Mouse (Mus musculus): ENCODE data around the gene Ntsr2. TPM values are rescaled to one million over a fixed set of nuclear protein-coding genes. Genes with fewer than 3 reads are reported as not detected.

Gene Ntsr2
- polyA plus RNA-seq, 1 experiment from 2014 or later, result not detected

DNA sequence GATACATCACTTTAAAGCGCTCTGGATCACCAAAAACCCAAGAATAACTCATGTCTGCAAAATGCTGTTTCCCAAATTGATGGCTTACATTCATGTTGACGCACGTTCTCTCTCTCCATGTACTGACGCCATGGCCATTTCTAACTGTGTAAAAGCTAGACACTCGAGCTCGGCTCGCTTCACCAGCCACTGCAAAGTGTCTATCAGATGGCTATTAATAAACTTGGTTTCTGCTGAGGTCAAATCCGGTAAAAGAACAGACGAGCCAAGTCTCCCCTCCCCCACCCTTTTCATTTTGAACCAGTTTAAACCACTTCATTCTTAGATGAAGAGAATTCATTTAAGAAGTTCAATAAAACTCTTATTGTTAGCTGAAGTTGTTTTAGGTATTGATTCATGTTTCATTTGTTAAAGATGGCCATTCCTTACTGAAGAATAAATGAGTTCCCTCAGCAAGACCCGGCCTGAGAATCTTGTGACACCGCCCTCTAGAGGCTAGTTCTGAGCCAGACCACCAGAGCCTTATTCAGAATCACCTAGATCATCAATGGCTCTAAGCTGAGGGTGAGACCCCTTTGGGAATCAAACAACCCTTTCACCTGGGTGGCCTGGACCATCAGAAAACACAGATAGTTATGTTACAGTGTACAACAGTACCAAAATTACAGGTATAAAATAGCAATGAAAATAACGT, 14.0 kb upstream of the Ntsr2 start:
- Histone ChIP-seq H3K27me3 (ENCODE audit: insufficient read depth, low read length) (no peaks in the 10 kb centered on the region), H3K4me2 (no peak overlapping the region), H3K27ac (ENCODE audit: low read depth) (no peak overlapping the region), H3K9me3 (ENCODE audit: low read depth, low read length) (no peaks in the 10 kb centered on the region), H3K4me1 (ENCODE audit: insufficient read depth) (no peaks in the 10 kb centered on the region), H3K9ac (no peak overlapping the region), H3K36me3 (ENCODE audit: insufficient read depth) (no peaks in the 10 kb centered on the region), H3K4me3 (ENCODE audit: low read depth, low read length) (no peak overlapping the region)
- 63% methylated on average over 12 of the region's 12 CpGs for whole genome bisulfite sequencing
- ATAC-seq (ENCODE audit: insufficient read depth), result no peak
- TF ChIP-seq CTCF (IDR thresholded peaks at IDR 0.05; ENCODE audit: low read depth), result peak; percentile 41; the same call in 1 of the 2 replicates
- peak; percentile 27 for DNase-seq

DNA sequence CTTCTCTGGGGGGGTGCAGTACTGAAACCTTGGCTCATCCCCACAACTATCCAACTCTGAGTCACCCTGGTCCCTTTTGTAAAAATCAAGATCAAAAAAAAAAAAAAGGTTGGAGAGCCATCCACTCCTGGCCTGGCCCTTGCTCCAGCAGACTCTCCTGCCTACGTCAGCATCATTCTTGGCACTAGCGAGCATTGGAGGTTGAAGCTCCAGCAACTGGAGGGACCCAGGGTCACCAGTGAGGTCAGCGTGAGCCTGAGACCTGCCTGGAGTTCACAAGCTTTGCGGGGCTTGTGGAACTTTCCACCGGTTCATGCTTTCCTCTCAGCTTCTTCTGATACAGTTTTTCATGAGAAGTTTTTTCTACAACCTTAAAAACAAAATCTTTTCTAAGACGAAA, 13.1 kb upstream of the Ntsr2 start:
- H3K36me3 ChIP-seq (ENCODE audit: insufficient read depth), result no peaks in the 10 kb centered on the region
- no peak overlapping the region for H3K4me3 ChIP-seq (ENCODE audit: low read depth, low read length)
- WGBS, result 77% methylated on average over 6 of the region's 6 CpGs
- H3K9ac ChIP-seq, result no peak overlapping the region
- no peak for DNase-seq
- no peaks in the 10 kb centered on the region for H3K4me1 ChIP-seq (ENCODE audit: insufficient read depth)
- H3K27ac ChIP-seq (ENCODE audit: low read depth), result no peak overlapping the region
- no peaks in the 10 kb centered on the region for H3K27me3 ChIP-seq (ENCODE audit: insufficient read depth, low read length)
- no peak for ATAC-seq (ENCODE audit: insufficient read depth)
- H3K4me2 ChIP-seq, result no peak overlapping the region
- no peak for TF ChIP-seq CTCF (IDR thresholded peaks at IDR 0.05; ENCODE audit: low read depth)
- no peaks in the 10 kb centered on the region for H3K9me3 ChIP-seq (ENCODE audit: low read depth, low read length)

DNA sequence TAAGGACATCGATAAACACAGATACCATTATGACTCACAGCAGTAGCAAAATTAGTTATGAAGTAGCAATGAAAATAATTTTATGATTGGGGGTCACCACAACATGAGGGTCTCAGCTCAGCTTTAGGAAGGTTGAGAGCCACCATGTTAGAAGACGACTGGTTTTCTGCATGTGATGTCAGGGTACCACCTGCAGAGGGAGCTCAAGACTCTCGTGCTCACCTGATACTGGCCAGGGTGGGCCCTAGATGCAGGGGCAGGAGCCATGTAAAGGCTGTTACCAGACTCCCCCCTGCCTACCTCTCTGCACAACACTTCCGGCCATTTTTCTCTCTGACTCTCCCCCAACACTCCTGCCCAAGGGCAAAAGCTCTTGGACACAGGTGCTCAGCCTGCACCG, 11.2 kb upstream of the Ntsr2 start:
- Histone ChIP-seq H3K4me2 (no peak overlapping the region), H3K27ac (ENCODE audit: low read depth) (no peak overlapping the region), H3K9ac (no peak overlapping the region), H3K4me1 (ENCODE audit: insufficient read depth) (no peaks in the 10 kb centered on the region), H3K4me3 (ENCODE audit: low read depth, low read length) (no peak overlapping the region), H3K36me3 (ENCODE audit: insufficient read depth) (no peaks in the 10 kb centered on the region), H3K9me3 (ENCODE audit: low read depth, low read length) (no peaks in the 10 kb centered on the region), H3K27me3 (ENCODE audit: insufficient read depth, low read length) (no peaks in the 10 kb centered on the region)
- WGBS, result 60% methylated on average over 5 of the region's 5 CpGs
- no peak for DNase-seq
- TF ChIP-seq CTCF (IDR thresholded peaks at IDR 0.05; ENCODE audit: low read depth), result peak; percentile 31; the same call in 1 of the 2 replicates
- ATAC-seq (ENCODE audit: insufficient read depth), result no peak

DNA sequence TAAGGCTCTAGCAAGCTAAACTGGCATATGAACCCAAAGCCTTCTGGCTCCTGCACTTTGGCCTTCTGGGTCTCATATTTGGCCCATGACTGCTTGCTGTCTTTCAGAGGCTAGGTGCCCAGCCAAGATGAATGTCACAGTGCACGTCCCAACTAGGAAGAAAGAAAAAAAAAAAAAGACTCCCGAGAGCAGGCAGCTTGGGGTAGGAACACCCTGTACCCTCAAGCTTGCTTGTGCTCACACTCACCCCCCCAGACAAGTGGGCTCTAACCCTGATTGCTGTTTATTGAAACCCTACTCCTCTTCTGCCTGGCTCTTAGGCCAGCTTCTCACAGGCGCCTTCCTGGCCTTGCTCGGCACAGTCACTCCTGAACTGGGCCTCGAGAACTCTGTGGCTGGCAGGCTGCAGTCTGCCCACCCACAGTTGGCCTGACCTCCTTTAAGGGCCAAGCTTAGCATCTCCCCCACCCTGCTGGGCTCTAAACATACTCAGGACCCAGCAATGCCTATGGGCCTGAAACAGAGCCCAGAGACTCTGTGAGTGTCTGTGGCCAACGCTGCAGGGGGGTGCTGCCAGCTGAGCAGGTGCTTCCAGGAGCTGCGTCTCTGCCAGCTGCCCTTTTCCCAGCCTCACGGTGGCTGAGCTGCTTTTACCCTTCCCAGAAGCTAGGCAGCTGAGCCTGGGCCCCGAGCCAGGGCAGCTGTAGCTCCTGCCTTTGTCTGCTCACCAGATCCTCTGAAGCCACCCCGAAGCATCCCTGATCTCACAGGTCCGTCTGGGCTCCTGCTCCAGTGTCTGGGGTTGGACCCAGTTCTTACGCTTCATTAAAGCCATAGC, 9.5 kb upstream of the Ntsr2 start:
- H3K9ac ChIP-seq, result no peak overlapping the region
- TF ChIP-seq CTCF (IDR thresholded peaks at IDR 0.05; ENCODE audit: low read depth), result no peak
- ATAC-seq (ENCODE audit: insufficient read depth), result no peak
- H3K27me3 ChIP-seq (ENCODE audit: insufficient read depth, low read length), result no peaks in the 10 kb centered on the region
- H3K4me2 ChIP-seq, result no peak overlapping the region
- 47% methylated on average over 12 of the region's 12 CpGs for WGBS
- H3K9me3 ChIP-seq (ENCODE audit: low read depth, low read length), result no peaks in the 10 kb centered on the region
- no peaks in the 10 kb centered on the region for H3K4me1 ChIP-seq (ENCODE audit: insufficient read depth)
- DNase-seq, result peak; percentile 13
- H3K27ac ChIP-seq (ENCODE audit: low read depth), result no peak overlapping the region
- H3K4me3 ChIP-seq (ENCODE audit: low read depth, low read length), result no peak overlapping the region
- no peaks in the 10 kb centered on the region for H3K36me3 ChIP-seq (ENCODE audit: insufficient read depth)

DNA sequence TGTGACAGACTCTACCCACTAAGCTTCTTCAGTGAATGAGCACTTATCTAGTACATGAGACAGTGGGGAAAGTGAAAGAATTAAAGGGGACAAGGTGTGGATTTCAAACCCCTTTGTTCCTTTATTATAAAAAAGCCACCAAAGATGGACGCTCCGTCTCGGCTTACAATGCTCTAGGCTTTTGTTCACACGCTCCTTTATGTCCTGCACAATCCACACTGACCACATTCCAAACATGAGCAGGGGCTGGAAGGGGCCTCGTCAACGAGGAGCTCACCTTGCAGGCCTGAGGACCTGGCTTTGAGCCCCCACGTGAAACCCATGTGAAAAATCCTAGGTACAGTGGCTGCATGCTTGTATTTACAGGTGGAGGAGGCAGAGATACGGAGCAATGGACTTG, 8.5 kb upstream of the Ntsr2 start:
- Histone ChIP-seq H3K27me3 (ENCODE audit: insufficient read depth, low read length) (no peaks in the 10 kb centered on the region), H3K4me2 (no peak overlapping the region), H3K4me1 (ENCODE audit: insufficient read depth) (no peaks in the 10 kb centered on the region), H3K36me3 (ENCODE audit: insufficient read depth) (no peaks in the 10 kb centered on the region), H3K9ac (no peak overlapping the region), H3K9me3 (ENCODE audit: low read depth, low read length) (no peaks in the 10 kb centered on the region), H3K27ac (ENCODE audit: low read depth) (no peak overlapping the region), H3K4me3 (ENCODE audit: low read depth, low read length) (no peak overlapping the region)
- TF ChIP-seq CTCF (IDR thresholded peaks at IDR 0.05; ENCODE audit: low read depth), result no peak
- ATAC-seq (ENCODE audit: insufficient read depth) (peak; percentile 52; the same call in 1 of the 2 replicates), DNase-seq (no peak)
- 59% methylated on average over 8 of the region's 8 CpGs for WGBS

DNA sequence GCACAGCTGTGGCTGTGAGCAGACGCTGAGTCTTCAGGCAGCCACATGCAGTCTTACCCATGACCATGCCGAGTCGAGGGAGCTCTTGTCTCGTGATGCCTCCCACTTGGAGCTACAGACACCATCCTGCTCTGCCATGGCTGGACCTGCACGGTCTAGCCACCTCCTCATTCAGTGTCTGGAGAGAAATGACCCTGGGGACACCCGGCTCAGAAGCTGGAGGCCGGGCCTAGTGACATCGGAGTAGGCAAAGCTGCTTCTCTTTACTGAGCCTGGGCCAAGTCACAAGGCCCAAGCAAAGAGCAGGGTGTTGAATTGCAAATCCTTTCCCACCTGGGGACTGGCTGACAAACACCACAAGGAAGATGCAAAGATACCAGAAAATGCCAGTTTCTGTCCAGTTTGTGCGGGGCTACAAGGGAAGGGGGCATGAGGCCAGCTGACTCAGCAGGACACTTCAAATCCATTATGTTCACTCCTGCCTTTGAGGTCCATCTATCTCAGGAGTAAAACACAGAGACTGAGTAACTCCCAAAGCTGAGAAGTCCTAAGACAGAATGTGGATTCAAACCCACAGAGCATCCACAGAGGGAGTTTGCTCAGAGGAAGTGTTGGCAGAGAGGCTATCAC, 6.3 kb upstream of the Ntsr2 start:
- H3K27ac ChIP-seq (ENCODE audit: low read depth), result no peak overlapping the region
- TF ChIP-seq CTCF (IDR thresholded peaks at IDR 0.05; ENCODE audit: low read depth), result no peak
- H3K9me3 ChIP-seq (ENCODE audit: low read depth, low read length), result no peaks in the 10 kb centered on the region
- no peaks in the 10 kb centered on the region for H3K27me3 ChIP-seq (ENCODE audit: insufficient read depth, low read length)
- ATAC-seq (ENCODE audit: insufficient read depth) (no peak), DNase-seq (no peak)
- no peak overlapping the region for H3K4me3 ChIP-seq (ENCODE audit: low read depth, low read length)
- H3K9ac ChIP-seq, result no peak overlapping the region
- H3K4me1 ChIP-seq (ENCODE audit: insufficient read depth), result no peaks in the 10 kb centered on the region
- H3K4me2 ChIP-seq, result no peak overlapping the region
- WGBS, result 35% methylated on average over 9 of the region's 9 CpGs
- H3K36me3 ChIP-seq (ENCODE audit: insufficient read depth), result no peaks in the 10 kb centered on the region

DNA sequence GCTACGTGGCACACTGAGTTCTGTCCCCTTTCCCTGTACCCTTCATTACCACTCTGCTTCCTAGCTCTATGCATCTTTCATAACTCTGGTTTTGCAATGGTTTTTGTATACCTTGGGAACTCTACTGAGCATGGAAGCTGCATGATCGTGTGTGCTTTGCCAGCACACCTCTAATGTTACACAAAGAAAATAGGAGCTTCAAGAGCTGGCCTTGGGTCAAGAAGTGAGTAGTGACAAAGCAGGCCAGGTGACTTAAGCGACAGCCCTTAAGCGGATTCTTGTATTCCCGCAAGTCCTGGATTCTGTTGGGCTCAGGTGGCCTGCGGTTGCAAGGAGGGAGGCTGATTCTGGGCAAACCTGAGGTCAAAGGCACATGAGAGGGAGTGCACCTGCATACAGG, 4.9 kb upstream of the Ntsr2 start:
- no peak for TF ChIP-seq CTCF (IDR thresholded peaks at IDR 0.05; ENCODE audit: low read depth)
- no peak for DNase-seq
- peaks cover 4% of the 10 kb centered on the region; the same call in 1 of the 2 replicates for H3K27me3 ChIP-seq (ENCODE audit: insufficient read depth, low read length)
- no peak overlapping the region for H3K4me3 ChIP-seq (ENCODE audit: low read depth, low read length)
- no peak overlapping the region for H3K4me2 ChIP-seq
- H3K27ac ChIP-seq (ENCODE audit: low read depth), result no peak overlapping the region
- ATAC-seq (ENCODE audit: insufficient read depth), result no peak
- H3K9me3 ChIP-seq (ENCODE audit: low read depth, low read length), result no peaks in the 10 kb centered on the region
- H3K4me1 ChIP-seq (ENCODE audit: insufficient read depth), result no peaks in the 10 kb centered on the region
- H3K9ac ChIP-seq, result no peak overlapping the region
- 77% methylated on average over 6 of the region's 6 CpGs for WGBS
- H3K36me3 ChIP-seq (ENCODE audit: insufficient read depth), result no peaks in the 10 kb centered on the region
